Comparison of ENCODE assay signal across 17 mouse cellular contexts in the genomic region with DNA sequence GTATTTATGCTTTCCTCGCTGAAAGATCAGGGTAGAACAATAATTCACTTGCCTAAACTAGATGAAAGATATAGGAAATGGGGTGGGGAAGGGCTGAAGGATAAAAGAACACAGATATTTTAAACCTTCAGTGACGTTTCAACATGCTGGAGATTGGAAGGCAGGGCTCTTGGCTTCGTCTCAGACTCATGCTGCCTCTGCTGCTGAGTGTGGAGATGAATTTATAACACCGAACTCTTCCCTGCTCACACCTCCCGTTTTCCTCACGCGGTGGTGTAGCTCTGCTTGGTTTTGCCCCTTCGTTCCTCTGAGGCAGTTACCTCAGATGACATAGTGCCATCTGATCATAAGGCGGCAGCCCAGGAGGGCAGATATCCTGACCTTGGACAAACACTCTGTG. TPM values are rescaled to one million over a fixed set of nuclear protein-coding genes. Genes with fewer than 3 reads are reported as not detected.
A peak's percentile ranks its signal among the peaks of the same experiment; 100 is the strongest.
DNase-seq lines count a peak whose midpoint lies in the region; ATAC-seq and TF ChIP-seq lines count a peak whose summit lies in the region.
"Had no signal": no experiment of that assay in that cellular context is flagged by ENCODE, and none has a peak within 500 bp of the region (broad histone marks: within the 10 kb centered on the region; RNA-seq: fewer than 3 reads in every experiment).

No protein-coding gene starts in this region.

- ATAC-seq in hindbrain, postnatal 0 days: no peak
- no peak for ATAC-seq in midbrain, embryonic 16.5 days
- ATAC-seq in intestine, embryonic 16.5 days: no peak
- ATAC-seq: CD4-positive, CD25-positive, alpha-beta regulatory T cell, adult 4 months; intestine, postnatal 0 days had no signal

- no peak overlapping the region for H3K9ac ChIP-seq in hindbrain, postnatal 0 days (replicated peaks; ENCODE audit: low read length)
- no peak overlapping the region for H3K9ac ChIP-seq in midbrain, embryonic 16.5 days (ENCODE audit: low read depth, low read length)
- H3K9ac ChIP-seq in intestine, embryonic 16.5 days (ENCODE audit: low read depth, low read length): no peak overlapping the region
- H3K9ac ChIP-seq: embryonic facial prominence, embryonic 13.5 days; liver, embryonic 13.5 days; neural tube, embryonic 12.5 days had no signal

- TF ChIP-seq CTCF in hindbrain, postnatal 0 days (IDR thresholded peaks at IDR 0.05; ENCODE audit: low read depth): no peak
- no peak for TF ChIP-seq CTCF in kidney, adult 2 months (conservative IDR thresholded peaks at IDR 0.05; ENCODE audit: insufficient read depth, insufficient read length, low read depth, low read length)
- TF ChIP-seq CTCF in cerebellum, adult 2 months (IDR thresholded peaks at IDR 0.05; ENCODE audit: borderline replicate concordance, insufficient read depth, low read depth, low read length): no peak

- DNase-seq in left cerebral cortex, adult 18-20 months (ENCODE audit: low spot score in 2 of 2): peak; percentile 48 to 63
- DNase-seq in left cerebral cortex, adult 11 months (ENCODE audit: low spot score): no peak
- no peak for DNase-seq in hindbrain, postnatal 0 days (ENCODE audit: low spot score)
- DNase-seq in kidney, adult 2 months: no peak
- DNase-seq in cerebellum, adult 2 months: no peak
- no peak for DNase-seq in adrenal gland, adult 8-10 months
- DNase-seq: adrenal gland, postnatal 14 days; cerebellum, adult 8-10 months; gastrocnemius, adult 2 months; liver, embryonic 13.5 days had no signal

- no peak overlapping the region for H3K4me2 ChIP-seq in hindbrain, postnatal 0 days (ENCODE audit: low read depth, low read length)
- no peak overlapping the region for H3K4me2 ChIP-seq in midbrain, embryonic 16.5 days (ENCODE audit: low read length)
- no peak overlapping the region for H3K4me2 ChIP-seq in intestine, embryonic 16.5 days (ENCODE audit: low read depth, low read length)
- H3K4me2 ChIP-seq: embryonic facial prominence, embryonic 13.5 days; liver, embryonic 13.5 days had no signal

- 0 out of 2 replicates have a peak overlapping the region, but pooled peaks have one; percentile 26 for H3K27ac ChIP-seq in hindbrain, postnatal 0 days
- peak overlapping the region; percentile 55 for H3K27ac ChIP-seq in midbrain, embryonic 16.5 days (ENCODE audit: low read length)
- no peak overlapping the region for H3K27ac ChIP-seq in intestine, embryonic 16.5 days (ENCODE audit: low read length)
- no peak overlapping the region for H3K27ac ChIP-seq in kidney, adult 2 months (ENCODE audit: insufficient read depth, low read depth, low read length)
- H3K27ac ChIP-seq in cerebellum, adult 2 months (ENCODE audit: insufficient read depth, low read length): no peak overlapping the region
- H3K27ac ChIP-seq: embryonic facial prominence, embryonic 13.5 days; gastrocnemius, adult 2 months; liver, embryonic 13.5 days; macrophage; neural tube, embryonic 12.5 days had no signal

- TF ChIP-seq POLR2A in kidney, adult 2 months (IDR thresholded peaks at IDR 0.05; ENCODE audit: low read depth, low read length): no peak
- TF ChIP-seq POLR2A in cerebellum, adult 2 months (IDR thresholded peaks at IDR 0.05; ENCODE audit: borderline replicate concordance, insufficient read depth, low read length): no peak

- H3K4me1 ChIP-seq in hindbrain, postnatal 0 days (ENCODE audit: insufficient read depth, low read length): peaks cover 7% of the 10 kb centered on the region
- peaks cover 13% of the 10 kb centered on the region for H3K4me1 ChIP-seq in midbrain, embryonic 16.5 days (ENCODE audit: control insufficient read depth, insufficient read depth, low read length)
- no peaks in the 10 kb centered on the region; the same call in 1 of the 2 replicates for H3K4me1 ChIP-seq in intestine, embryonic 16.5 days (ENCODE audit: control insufficient read depth, insufficient read depth, low read length)
- no peaks in the 10 kb centered on the region for H3K4me1 ChIP-seq in kidney, adult 2 months (ENCODE audit: control insufficient read depth, insufficient read depth, low read length)
- H3K4me1 ChIP-seq in cerebellum, adult 2 months (ENCODE audit: control insufficient read depth, insufficient read depth, low read length): peaks cover 9% of the 10 kb centered on the region
- H3K4me1 ChIP-seq: liver, embryonic 13.5 days had no signal

- no peaks in the 10 kb centered on the region for H3K9me3 ChIP-seq in hindbrain, postnatal 0 days (ENCODE audit: low read length)
- no peaks in the 10 kb centered on the region for H3K9me3 ChIP-seq in midbrain, embryonic 16.5 days (replicated peaks; ENCODE audit: control insufficient read depth, low read length, poor library complexity, severe bottlenecking)
- H3K9me3 ChIP-seq in intestine, embryonic 16.5 days (ENCODE audit: control insufficient read depth, low read length): no peaks in the 10 kb centered on the region
- H3K9me3 ChIP-seq: embryonic facial prominence, embryonic 13.5 days; liver, embryonic 13.5 days; neural tube, embryonic 12.5 days had no signal

- no peaks in the 10 kb centered on the region for H3K27me3 ChIP-seq in hindbrain, postnatal 0 days (ENCODE audit: insufficient read depth, low read length)
- no peaks in the 10 kb centered on the region for H3K27me3 ChIP-seq in midbrain, embryonic 16.5 days (ENCODE audit: control insufficient read depth, insufficient read depth, low read depth, low read length)
- H3K27me3 ChIP-seq in intestine, embryonic 16.5 days (replicated peaks; ENCODE audit: control insufficient read depth, insufficient read depth, low read length): no peaks in the 10 kb centered on the region
- no peaks in the 10 kb centered on the region for H3K27me3 ChIP-seq in kidney, adult 2 months (replicated peaks; ENCODE audit: control insufficient read depth, insufficient read depth, low read length)
- no peaks in the 10 kb centered on the region for H3K27me3 ChIP-seq in cerebellum, adult 2 months (ENCODE audit: control insufficient read depth, insufficient read depth, low read length)
- H3K27me3 ChIP-seq: embryonic facial prominence, embryonic 13.5 days; liver, embryonic 13.5 days; neural tube, embryonic 12.5 days had no signal

- H3K36me3 ChIP-seq in hindbrain, postnatal 0 days (ENCODE audit: insufficient read depth, low read length): no peaks in the 10 kb centered on the region
- no peaks in the 10 kb centered on the region for H3K36me3 ChIP-seq in midbrain, embryonic 16.5 days (ENCODE audit: control insufficient read depth, insufficient read depth, low read length)
- H3K36me3 ChIP-seq in intestine, embryonic 16.5 days (ENCODE audit: control insufficient read depth, insufficient read depth, low read length): no peaks in the 10 kb centered on the region
- no peaks in the 10 kb centered on the region for H3K36me3 ChIP-seq in kidney, adult 2 months (ENCODE audit: control insufficient read depth, insufficient read depth, low read length)
- H3K36me3 ChIP-seq: embryonic facial prominence, embryonic 13.5 days; liver, embryonic 13.5 days; neural tube, embryonic 12.5 days had no signal

- H3K4me3 ChIP-seq in hindbrain, postnatal 0 days (ENCODE audit: low read length): no peak overlapping the region
- no peak overlapping the region for H3K4me3 ChIP-seq in midbrain, embryonic 16.5 days (ENCODE audit: low read depth, low read length)
- no peak overlapping the region for H3K4me3 ChIP-seq in intestine, embryonic 16.5 days (ENCODE audit: low read length)
- H3K4me3 ChIP-seq in kidney, adult 2 months (ENCODE audit: insufficient read depth, low read depth, low read length): no peak overlapping the region
- no peak overlapping the region for H3K4me3 ChIP-seq in cerebellum, adult 2 months (replicated peaks; ENCODE audit: insufficient read depth, low read depth, low read length)
- H3K4me3 ChIP-seq: embryonic facial prominence, embryonic 13.5 days; gastrocnemius, adult 2 months; liver, embryonic 13.5 days; neural tube, embryonic 12.5 days had no signal

- 52% methylated on average over 9 of the region's 9 CpGs for WGBS in hindbrain, postnatal 0 days
- 64% methylated on average over 9 of the region's 9 CpGs for WGBS in midbrain, embryonic 16.5 days
- 72% methylated on average over 9 of the region's 9 CpGs for WGBS in intestine, embryonic 16.5 days
- WGBS in kidney, adult 2 months: 65% methylated on average over 9 of the region's 9 CpGs
- 27% methylated on average over 9 of the region's 9 CpGs for WGBS in cerebellum, adult 2 months

RNA-seq across cellular contexts. Expression of a gene that starts 21.4 kb away (rescaled TPM):
- total RNA-seq in left cerebral cortex, adult 18-20 months (2021): 100 to 1,000 TPM; 344 to 385 TPM
- 214 and 239 TPM in 2 replicates for total RNA-seq in hindbrain, postnatal 0 days (2014; rRNA removed)
- 102 and 105 TPM in 2 replicates for polyA plus RNA-seq in hindbrain, postnatal 0 days (2015; fragmentation: Nextera tagmentation; extraction: Ambion mirVana)
- polyA plus RNA-seq in midbrain, embryonic 16.5 days (2015; fragmentation: Nextera tagmentation; extraction: Ambion mirVana): 88.6 and 108 TPM in 2 replicates
- polyA plus RNA-seq in intestine, embryonic 16.5 days (2015; fragmentation: Nextera tagmentation; extraction: Ambion mirVana): 0.69 and 1.0 TPM in 2 replicates
- polyA plus RNA-seq in kidney, adult 2 months (2012; rRNA removed): 0.15 and 0.19 TPM in 2 replicates
- 130 and 145 TPM in 2 replicates for polyA plus RNA-seq in cerebellum, adult 2 months (2012; rRNA removed)
- 1 to 10 TPM; 1.8 to 3.4 (median 3.1) TPM for total RNA-seq in adrenal gland, adult 8-10 months (2022)

Comparison
In these comparisons a context has a peak if more than half of its experiments do, and no peak if none do; other contexts are left out.
1. DNase-seq: peak in left cerebral cortex, adult 18-20 months (2 of 2); none in left cerebral cortex, adult 11 months (single experiment), hindbrain, postnatal 0 days (single experiment), kidney, adult 2 months (single experiment), cerebellum, adult 2 months (0 of 2) and adrenal gland, adult 8-10 months (single experiment).
2. H3K27ac ChIP-seq: peak in hindbrain, postnatal 0 days (single experiment) and midbrain, embryonic 16.5 days (single experiment); none in intestine, embryonic 16.5 days (single experiment), kidney, adult 2 months (single experiment) and cerebellum, adult 2 months (single experiment).
3. RNA of a gene that starts 21.4 kb away (polyA plus RNA-seq): 130 to 145 TPM in cerebellum, adult 2 months, 88.6 to 108 TPM in midbrain, embryonic 16.5 days and 102 to 105 TPM in hindbrain, postnatal 0 days; 0.69 to 1.0 TPM in intestine, embryonic 16.5 days and 0.15 to 0.19 TPM in kidney, adult 2 months; every median in the first group is over 10 times any median in the second.